Mouse (Mus musculus): ENCODE measurements at regions not wholly inside any gene's neighbourhood (a gene's known extent, or its start where the extent isn't known, plus 50 kb on each side); places are given as distances from the start of the nearest gene placed in this dataset.

- ATAC-seq, result no peak
These were observed 2631.2 kb upstream of the 5930422O12Rik start for GRCm38 (mm10) chr8:30797341-30797740.

DNA sequence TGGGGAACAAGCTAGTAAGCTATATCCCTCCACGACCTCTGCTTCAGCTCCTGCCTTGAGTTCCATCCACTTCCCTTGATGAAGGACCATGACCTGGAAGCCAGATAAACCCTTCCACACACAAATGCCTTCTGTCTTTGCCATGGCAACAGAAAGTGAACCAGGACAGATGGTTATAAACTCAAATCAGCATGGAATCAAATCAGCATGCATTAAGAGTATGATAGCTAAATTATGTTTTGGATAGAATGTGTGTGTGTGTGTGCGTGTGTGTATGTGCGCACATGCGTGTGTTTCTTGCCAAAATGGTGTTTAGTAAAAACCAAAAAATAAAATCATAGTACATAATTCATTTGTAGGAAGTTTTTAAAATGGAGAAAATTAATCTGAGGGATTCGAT is 2611.5 kb upstream of the 5930422O12Rik start:
- ATAC-seq, result no peak

- no peak for ATAC-seq
These were observed 2605.5 kb upstream of the 5930422O12Rik start for GRCm38 (mm10) chr8:30822835-30823587.

- ATAC-seq, result no peak
These were observed 2604.9 kb upstream of the 5930422O12Rik start for GRCm38 (mm10) chr8:30823588-30823938.

GRCm38 (mm10) chr8:30826021-30826420 is 2602.5 kb upstream of the 5930422O12Rik start:
- ATAC-seq, result no peak

DNA sequence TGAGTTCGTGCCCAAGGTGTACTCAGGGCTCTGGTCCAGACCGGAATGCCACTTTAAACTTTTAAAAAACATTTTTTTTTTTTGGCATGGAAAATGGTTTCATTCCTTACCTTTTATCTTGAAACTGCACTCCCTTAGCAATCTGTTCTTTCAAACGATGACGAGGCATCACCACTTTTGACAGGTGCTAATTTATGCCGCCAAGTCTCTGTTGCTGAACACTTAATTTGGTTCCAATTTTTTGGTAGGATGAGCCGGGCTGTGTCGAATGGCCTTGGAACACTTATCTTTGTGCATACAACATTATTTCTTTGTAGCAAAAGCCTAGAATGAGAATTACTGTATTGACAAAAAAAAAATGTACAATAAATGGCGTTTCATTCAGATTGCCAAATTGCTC is 2590.5 kb upstream of the 5930422O12Rik start:
- no peak for ATAC-seq

GRCm38 (mm10) chr8:30840064-30840463 is 2588.4 kb upstream of the 5930422O12Rik start:
- no peak for ATAC-seq

GRCm38 (mm10) chr8:30863017-30863416 is 2565.5 kb upstream of the 5930422O12Rik start:
- no peak for ATAC-seq

DNA sequence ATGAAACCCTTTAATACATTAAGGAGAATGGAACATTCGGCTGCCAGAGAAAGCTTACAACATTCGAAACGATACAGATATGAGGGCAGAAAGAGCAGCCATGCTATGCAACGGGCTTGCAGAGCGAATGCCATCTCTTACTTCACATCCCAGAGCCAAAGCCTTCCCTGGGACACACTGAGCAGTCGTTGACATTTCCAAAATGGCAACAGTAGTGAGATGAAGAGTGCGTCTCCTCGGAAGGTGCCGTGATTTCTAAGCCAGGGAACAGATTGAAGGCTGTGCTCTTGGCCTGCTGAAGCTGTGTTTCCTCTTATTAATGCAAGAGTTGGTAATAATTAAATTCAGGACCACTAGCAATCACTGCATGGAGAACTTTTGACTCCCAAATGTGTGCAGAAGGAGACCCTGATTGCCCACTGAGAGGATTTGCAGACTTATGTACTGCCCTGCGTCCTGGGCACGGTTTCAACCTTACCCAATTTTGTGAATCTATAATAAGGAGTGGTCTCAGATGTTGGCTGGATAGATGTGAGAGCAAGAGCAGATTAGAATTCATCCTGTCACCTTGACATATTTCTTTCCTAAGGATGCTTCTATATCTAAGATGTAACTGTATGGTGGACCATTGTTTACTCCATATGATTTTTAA is 2522.3 kb upstream of the 5930422O12Rik start:
- no peak for ATAC-seq

DNA sequence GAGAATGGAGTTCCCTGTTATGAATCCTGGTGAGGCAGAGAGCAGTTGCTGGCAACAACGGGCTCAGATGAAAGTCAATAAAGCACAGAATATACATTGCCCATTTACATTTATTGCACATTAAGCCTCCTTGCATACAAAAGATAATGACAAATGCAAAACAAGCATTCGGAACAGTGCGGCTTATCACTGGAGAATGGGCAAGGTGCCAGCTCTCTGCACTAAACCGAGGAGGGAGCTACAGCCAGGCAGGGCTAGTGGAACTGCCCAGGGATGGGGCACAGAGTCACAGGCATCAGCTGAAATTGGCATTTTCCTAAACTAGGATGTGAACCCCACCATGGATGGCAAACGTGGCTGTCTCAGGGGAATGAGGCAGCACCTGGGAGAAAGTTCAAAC is 2514.8 kb upstream of the 5930422O12Rik start:
- ATAC-seq, result no peak

GRCm38 (mm10) chr8:30915127-30915526 is 2513.4 kb upstream of the 5930422O12Rik start:
- no peak for ATAC-seq

GRCm38 (mm10) chr8:30915601-30916171 is 2512.8 kb upstream of the 5930422O12Rik start:
- no peak for ATAC-seq

GRCm38 (mm10) chr8:30916184-30916751 is 2512.2 kb upstream of the 5930422O12Rik start:
- no peak for ATAC-seq

- no peak for ATAC-seq
These were observed 2507.1 kb upstream of the 5930422O12Rik start for GRCm38 (mm10) chr8:30921451-30921850.

GRCm38 (mm10) chr8:30923301-30924159 is 2505.0 kb upstream of the 5930422O12Rik start:
- no peak for ATAC-seq

GRCm38 (mm10) chr8:30924160-30924534 is 2504.4 kb upstream of the 5930422O12Rik start:
- ATAC-seq, result no peak

DNA sequence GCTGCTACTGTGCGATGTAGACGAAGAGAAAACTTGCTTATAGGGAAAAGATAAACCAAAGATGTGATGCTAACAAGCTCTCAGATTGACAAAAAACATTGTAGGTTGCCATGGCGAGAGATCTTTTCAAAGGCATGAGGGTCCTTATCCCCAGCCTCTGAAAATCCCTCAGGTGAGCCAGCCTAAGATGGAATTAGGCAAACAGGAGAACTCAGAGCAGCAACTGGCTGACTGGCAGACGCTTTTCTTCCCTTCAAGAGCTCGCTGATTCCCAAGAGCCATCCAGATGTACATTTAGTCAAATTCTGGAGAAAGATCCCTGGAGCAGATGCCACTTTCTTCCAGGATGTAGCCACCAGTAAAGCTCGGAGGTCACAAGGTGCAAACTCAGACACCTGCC is 2503.9 kb upstream of the 5930422O12Rik start:
- ATAC-seq, result no peak

- no peak for ATAC-seq
These were observed 2490.9 kb upstream of the 5930422O12Rik start for GRCm38 (mm10) chr8:30937449-30938075.

GRCm38 (mm10) chr8:30940901-30941300 is 2487.6 kb upstream of the 5930422O12Rik start:
- no peak for ATAC-seq

- ATAC-seq, result no peak
These were observed 2486.9 kb upstream of the 5930422O12Rik start for GRCm38 (mm10) chr8:30941511-30942175.
